In the genomic region with DNA sequence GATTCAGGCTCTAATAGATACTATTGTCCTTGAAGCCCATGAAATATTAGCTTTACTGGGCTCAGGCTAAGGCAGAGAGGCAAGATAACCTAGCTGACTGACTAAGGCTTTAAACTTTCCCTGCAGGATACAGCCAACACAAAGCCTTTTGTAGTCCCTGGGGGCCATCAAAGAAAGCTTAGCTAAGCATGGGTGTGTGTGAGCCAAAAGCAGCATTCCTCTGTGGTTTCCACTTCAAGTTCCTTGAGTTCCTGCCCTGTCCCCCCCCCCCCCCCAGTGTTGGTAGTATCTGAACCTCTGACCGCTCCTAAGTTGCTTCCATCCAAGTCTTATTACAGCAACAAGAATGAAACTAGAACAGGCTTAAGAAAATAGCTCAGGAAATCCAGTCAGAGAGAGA, we compare ENCODE assay signal across 14 mouse cellular contexts. TPM values are rescaled to one million over a fixed set of nuclear protein-coding genes. Genes with fewer than 3 reads are reported as not detected.
A peak's percentile ranks its signal among the peaks of the same experiment; 100 is the strongest.
DNase-seq lines count a peak whose midpoint lies in the region; ATAC-seq lines count a peak whose summit lies in the region.
"Had no signal": no experiment of that assay in that cellular context is flagged by ENCODE, and none has a peak within 500 bp of the region (broad histone marks: within the 10 kb centered on the region; RNA-seq: fewer than 3 reads in every experiment).

No protein-coding gene starts in this region.

- H3K27me3 ChIP-seq in heart, embryonic 11.5 days (ENCODE audit: control insufficient read depth, insufficient read depth, low read length), result no peaks in the 10 kb centered on the region
- no peaks in the 10 kb centered on the region for H3K27me3 ChIP-seq in heart, embryonic 12.5 days (replicated peaks)
- H3K27me3 ChIP-seq in neural tube, embryonic 15.5 days (replicated peaks), result no peaks in the 10 kb centered on the region
- H3K27me3 ChIP-seq: embryonic facial prominence, embryonic 15.5 days had no signal

- WGBS in heart, embryonic 11.5 days (ENCODE audit: insufficient replicate concordance), result 52% methylated on average over 1 of the region's 1 CpGs
- WGBS in heart, embryonic 12.5 days, result 63% methylated on average over 1 of the region's 1 CpGs
- 92% methylated on average over 1 of the region's 1 CpGs for WGBS in neural tube, embryonic 15.5 days

- no peaks in the 10 kb centered on the region for H3K4me1 ChIP-seq in heart, embryonic 11.5 days (ENCODE audit: control insufficient read depth, insufficient read depth, low read length)
- no peaks in the 10 kb centered on the region for H3K4me1 ChIP-seq in heart, embryonic 12.5 days (replicated peaks)
- H3K4me1 ChIP-seq in neural tube, embryonic 15.5 days, result no peaks in the 10 kb centered on the region
- H3K4me1 ChIP-seq: embryonic facial prominence, embryonic 15.5 days; hindbrain, embryonic 10.5 days had no signal

- DNase-seq in heart, adult 11 months, result peak; percentile 95
- DNase-seq in 3134 (ENCODE audit: extremely low read depth, insufficient read length, low spot score) (peak; percentile 57), NIH3T3 (ENCODE audit: low read depth) (peak; percentile 88)
- no peak for DNase-seq in cerebellum, adult 18-20 months
- no peak for DNase-seq in layer of hippocampus, postnatal 25 days (ENCODE audit: extremely low spot score in 1 of 2, low spot score in 1 of 2)
- DNase-seq: adrenal gland, postnatal 25 days; lung, embryonic 14.5 days had no signal

- H3K4me2 ChIP-seq in heart, embryonic 11.5 days, result no peak overlapping the region
- no peak overlapping the region for H3K4me2 ChIP-seq in heart, embryonic 12.5 days
- no peak overlapping the region for H3K4me2 ChIP-seq in neural tube, embryonic 15.5 days
- H3K4me2 ChIP-seq: embryonic facial prominence, embryonic 15.5 days; lung, embryonic 14.5 days had no signal

- no peaks in the 10 kb centered on the region for H3K9me3 ChIP-seq in heart, embryonic 11.5 days (replicated peaks; ENCODE audit: control insufficient read depth, low read length)
- no peaks in the 10 kb centered on the region for H3K9me3 ChIP-seq in heart, embryonic 12.5 days (replicated peaks)
- no peaks in the 10 kb centered on the region for H3K9me3 ChIP-seq in neural tube, embryonic 15.5 days (replicated peaks)
- H3K9me3 ChIP-seq: embryonic facial prominence, embryonic 15.5 days; hindbrain, embryonic 10.5 days had no signal

- H3K36me3 ChIP-seq in heart, embryonic 11.5 days (ENCODE audit: control insufficient read depth, insufficient read depth, low read length), result peaks cover 7% of the 10 kb centered on the region; the same call in 1 of the 2 replicates
- peaks cover 75% of the 10 kb centered on the region for H3K36me3 ChIP-seq in heart, embryonic 12.5 days
- no peaks in the 10 kb centered on the region for H3K36me3 ChIP-seq in neural tube, embryonic 15.5 days
- H3K36me3 ChIP-seq: embryonic facial prominence, embryonic 15.5 days; hindbrain, embryonic 10.5 days had no signal

- no peak overlapping the region for H3K4me3 ChIP-seq in heart, embryonic 11.5 days (ENCODE audit: low read depth, low read length)
- no peak overlapping the region for H3K4me3 ChIP-seq in heart, embryonic 12.5 days
- H3K4me3 ChIP-seq in neural tube, embryonic 15.5 days (replicated peaks), result no peak overlapping the region
- H3K4me3 ChIP-seq: embryonic facial prominence, embryonic 15.5 days; hindbrain, embryonic 10.5 days had no signal

- no peak overlapping the region for H3K9ac ChIP-seq in heart, embryonic 11.5 days (ENCODE audit: low read depth, low read length)
- H3K9ac ChIP-seq in heart, embryonic 12.5 days, result no peak overlapping the region
- H3K9ac ChIP-seq in neural tube, embryonic 15.5 days (replicated peaks), result no peak overlapping the region
- H3K9ac ChIP-seq: embryonic facial prominence, embryonic 15.5 days; lung, embryonic 14.5 days had no signal

- no peak overlapping the region for H3K27ac ChIP-seq in heart, embryonic 11.5 days (ENCODE audit: low read depth, low read length)
- H3K27ac ChIP-seq in heart, embryonic 12.5 days (ENCODE audit: poor library complexity, severe bottlenecking), result peak overlapping the region; percentile 15; the same call in 1 of the 2 replicates
- H3K27ac ChIP-seq in neural tube, embryonic 15.5 days (replicated peaks), result no peak overlapping the region
- H3K27ac ChIP-seq: embryonic facial prominence, embryonic 15.5 days; hindbrain, embryonic 10.5 days had no signal

- ATAC-seq in heart, embryonic 11.5 days (replicated peaks; ENCODE audit: insufficient number of reproducible peaks, low FRiP score, low TSS enrichment), result no peak
- ATAC-seq in heart, embryonic 12.5 days (ENCODE audit: insufficient number of reproducible peaks, low FRiP score), result 0 out of 2 replicates have a peak, but pooled peaks have one; percentile 9
- no peak for ATAC-seq in neural tube, embryonic 15.5 days (ENCODE audit: low FRiP score)
- ATAC-seq: forebrain, embryonic 16.5 days; inflammation-experienced regulatory T-cells, adult 6 months had no signal

RNA-seq across cellular contexts. Expression of a gene that starts 29.9 kb away (rescaled TPM):
- polyA plus RNA-seq in heart, embryonic 11.5 days (2014; fragmentation: Nextera tagmentation; extraction: Ambion mirVana), result 113 and 137 TPM in 2 replicates
- 118 and 124 TPM in 2 replicates for polyA plus RNA-seq in heart, embryonic 12.5 days (2016; fragmentation: Nextera tagmentation; extraction: Ambion mirVana)
- 171 and 178 TPM in 2 replicates for polyA plus RNA-seq in neural tube, embryonic 15.5 days (2015; fragmentation: Nextera tagmentation; extraction: Ambion mirVana)
- total RNA-seq in layer of hippocampus, postnatal 25 days (2021), result 100 to 1,000 TPM; 127 to 138 TPM

RNA-seq across cellular contexts. Expression of a gene that starts 30.1 kb away (rescaled TPM):
- polyA plus RNA-seq in heart, embryonic 11.5 days (2014; fragmentation: Nextera tagmentation; extraction: Ambion mirVana), result 91.8 and 92.3 TPM in 2 replicates
- polyA plus RNA-seq in heart, embryonic 12.5 days (2016; fragmentation: Nextera tagmentation; extraction: Ambion mirVana), result 68.1 and 71.0 TPM in 2 replicates
- polyA plus RNA-seq in neural tube, embryonic 15.5 days (2015; fragmentation: Nextera tagmentation; extraction: Ambion mirVana), result 69.5 and 75.7 TPM in 2 replicates
- total RNA-seq in layer of hippocampus, postnatal 25 days (2021), result 10 to 100 TPM; 30.7 to 32.9 TPM

RNA-seq across cellular contexts. Expression of a gene that starts 56.6 kb away (rescaled TPM):
- 167 and 212 TPM in 2 replicates for polyA plus RNA-seq in heart, embryonic 11.5 days (2014; fragmentation: Nextera tagmentation; extraction: Ambion mirVana)
- polyA plus RNA-seq in heart, embryonic 12.5 days (2016; fragmentation: Nextera tagmentation; extraction: Ambion mirVana), result 211 and 224 TPM in 2 replicates
- polyA plus RNA-seq in neural tube, embryonic 15.5 days (2015; fragmentation: Nextera tagmentation; extraction: Ambion mirVana), result 0.56 and 0.90 TPM in 2 replicates
- 1 to 10 TPM; 2.2 to 2.4 TPM for total RNA-seq in layer of hippocampus, postnatal 25 days (2021)
- polyA plus RNA-seq: inflammation-experienced regulatory T-cells, adult 6 months had no signal

Comparison
In these comparisons a context has a peak if more than half of its experiments do, and no peak if none do; other contexts are left out.
1. DNase-seq: peak in heart, adult 11 months (single experiment), 3134 (single experiment) and NIH3T3 (single experiment); none in cerebellum, adult 18-20 months (0 of 2) and layer of hippocampus, postnatal 25 days (0 of 2).
2. RNA of a gene that starts 56.6 kb away (polyA plus RNA-seq): 211 to 224 TPM in heart, embryonic 12.5 days and 167 to 212 TPM in heart, embryonic 11.5 days; 0.56 to 0.90 TPM in neural tube, embryonic 15.5 days; every median in the first group is over 10 times any median in the second.